8 mouse cellular contexts compared by ENCODE assay signal in genomic region chrX:7572466-7572865, GRCm38 (mm10). TPM values are rescaled to one million over a fixed set of nuclear protein-coding genes. Genes with fewer than 3 reads are reported as not detected.
DNase-seq lines count a peak whose midpoint lies in the region; ATAC-seq and TF ChIP-seq lines count a peak whose summit lies in the region.

No protein-coding gene starts in this region.

- H3K36me3 ChIP-seq in limb, embryonic 12.5 days: no peaks in the 10 kb centered on the region
- H3K36me3 ChIP-seq in limb, embryonic 10.5 days: no peaks in the 10 kb centered on the region
- H3K36me3 ChIP-seq in MEL (ENCODE audit: control insufficient read depth in 1 of 2, insufficient read depth in 2 of 2, low read length in 2 of 2): peaks cover 0 to 21% of the 10 kb centered on the region in 2 experiments; a peak in 2 of 4 replicates
- no peaks in the 10 kb centered on the region for H3K36me3 ChIP-seq in hindbrain, embryonic 14.5 days (replicated peaks; ENCODE audit: control insufficient read depth, insufficient read depth)
- H3K36me3 ChIP-seq in midbrain, embryonic 16.5 days (ENCODE audit: control insufficient read depth, insufficient read depth, low read length): no peaks in the 10 kb centered on the region

- no peaks in the 10 kb centered on the region for H3K27me3 ChIP-seq in limb, embryonic 12.5 days
- no peaks in the 10 kb centered on the region for H3K27me3 ChIP-seq in limb, embryonic 10.5 days (ENCODE audit: low read depth, poor library complexity, severe bottlenecking)
- no peaks in the 10 kb centered on the region for H3K27me3 ChIP-seq in MEL (ENCODE audit: control insufficient read depth in 1 of 2, insufficient read depth in 2 of 2, low read length in 2 of 2)
- H3K27me3 ChIP-seq in hindbrain, embryonic 14.5 days (ENCODE audit: control insufficient read depth, insufficient read depth, low read length): no peaks in the 10 kb centered on the region
- H3K27me3 ChIP-seq in midbrain, embryonic 16.5 days (ENCODE audit: control insufficient read depth, insufficient read depth, low read depth, low read length): no peaks in the 10 kb centered on the region

- no peak for TF ChIP-seq RAD21 in MEL (IDR thresholded peaks at IDR 0.05; ENCODE audit: low read depth, low read length)

- DNase-seq in limb, embryonic 10.5 days (ENCODE audit: low spot score): no peak
- peak; percentile 62 for DNase-seq in MEL (ENCODE audit: low read depth, low spot score)
- no peak for DNase-seq in hindbrain, embryonic 14.5 days (ENCODE audit: low spot score)
- DNase-seq in urinary bladder, postnatal 4 days (ENCODE audit: low spot score in 2 of 2): no peak
- no peak for DNase-seq in retina, postnatal 1 day
- no peak for DNase-seq in kidney, postnatal 25 days

- peaks cover 12% of the 10 kb centered on the region for H3K4me1 ChIP-seq in limb, embryonic 12.5 days (replicated peaks)
- peaks cover 17% of the 10 kb centered on the region for H3K4me1 ChIP-seq in limb, embryonic 10.5 days
- H3K4me1 ChIP-seq in MEL (ENCODE audit: control insufficient read depth in 1 of 2, insufficient read depth in 2 of 2, low read length in 2 of 2): peaks cover 18 to 45% of the 10 kb centered on the region in 2 experiments
- H3K4me1 ChIP-seq in hindbrain, embryonic 14.5 days (replicated peaks; ENCODE audit: control insufficient read depth, insufficient read depth, low read length): peaks cover 11% of the 10 kb centered on the region
- H3K4me1 ChIP-seq in midbrain, embryonic 16.5 days (ENCODE audit: control insufficient read depth, insufficient read depth, low read length): peaks cover 28% of the 10 kb centered on the region

- peaks cover 14% of the 10 kb centered on the region for H3K79me2 ChIP-seq in MEL (ENCODE audit: control insufficient read depth, insufficient read depth, low read length, poor library complexity)

- H3K4me3 ChIP-seq in limb, embryonic 12.5 days (replicated peaks): 0 out of 2 replicates have a peak overlapping the region, but pooled peaks have one; percentile 58
- no peak overlapping the region; the same call in 1 of the 2 replicates for H3K4me3 ChIP-seq in limb, embryonic 10.5 days
- peak overlapping the region; percentile 78 to 95 for H3K4me3 ChIP-seq in MEL (ENCODE audit: control insufficient read depth in 1 of 2, insufficient read depth in 1 of 2, low read depth in 2 of 2, low read length in 2 of 2)
- H3K4me3 ChIP-seq in hindbrain, embryonic 14.5 days (replicated peaks; ENCODE audit: low read length): no peak overlapping the region
- no peak overlapping the region for H3K4me3 ChIP-seq in midbrain, embryonic 16.5 days (ENCODE audit: low read depth, low read length)

- TF ChIP-seq CTCF in MEL (IDR thresholded peaks at IDR 0.05 in 2 of 3, conservative IDR thresholded peaks at IDR 0.05 in 1 of 3; ENCODE audit: control insufficient read depth in 1 of 3, insufficient read depth in 1 of 3, low read depth in 2 of 3, low read length in 3 of 3, poor library complexity in 1 of 3, severe bottlenecking in 1 of 3): no peak

- H3K9me3 ChIP-seq in limb, embryonic 12.5 days: 0 out of 2 replicates have a peak, but pooled peaks cover 4% of the 10 kb centered on the region
- no peaks in the 10 kb centered on the region for H3K9me3 ChIP-seq in limb, embryonic 10.5 days (replicated peaks)
- no peaks in the 10 kb centered on the region for H3K9me3 ChIP-seq in MEL (replicated peaks; ENCODE audit: insufficient read depth, low read length)
- no peaks in the 10 kb centered on the region for H3K9me3 ChIP-seq in hindbrain, embryonic 14.5 days (ENCODE audit: control insufficient read depth, low read length)
- H3K9me3 ChIP-seq in midbrain, embryonic 16.5 days (replicated peaks; ENCODE audit: control insufficient read depth, low read length, poor library complexity, severe bottlenecking): no peaks in the 10 kb centered on the region

- no peak overlapping the region for H3K27ac ChIP-seq in limb, embryonic 12.5 days
- no peak overlapping the region for H3K27ac ChIP-seq in limb, embryonic 10.5 days
- H3K27ac ChIP-seq in MEL (ENCODE audit: control insufficient read depth, low read depth, low read length): peak overlapping the region; percentile 69
- no peak overlapping the region for H3K27ac ChIP-seq in hindbrain, embryonic 14.5 days
- H3K27ac ChIP-seq in midbrain, embryonic 16.5 days (ENCODE audit: low read length): no peak overlapping the region

- WGBS in limb, embryonic 12.5 days: 90% methylated on average over 10 of the region's 10 CpGs
- 84% methylated on average over 10 of the region's 10 CpGs for WGBS in limb, embryonic 10.5 days
- WGBS in hindbrain, embryonic 14.5 days: 90% methylated on average over 10 of the region's 10 CpGs
- 90% methylated on average over 10 of the region's 10 CpGs for WGBS in midbrain, embryonic 16.5 days

- no peak; a peak in 1 of 4 replicates for TF ChIP-seq POLR2A in MEL (IDR thresholded peaks at IDR 0.05; ENCODE audit: control insufficient read depth in 1 of 2, insufficient read depth in 1 of 2, low read depth in 1 of 2, low read length in 2 of 2, poor library complexity in 1 of 2)

- H3K9ac ChIP-seq in limb, embryonic 12.5 days (replicated peaks): no peak overlapping the region
- H3K9ac ChIP-seq in MEL (ENCODE audit: control insufficient read depth, low read depth, low read length, poor library complexity, severe bottlenecking): peak overlapping the region; percentile 97
- H3K9ac ChIP-seq in hindbrain, embryonic 14.5 days: no peak overlapping the region
- no peak overlapping the region for H3K9ac ChIP-seq in midbrain, embryonic 16.5 days (ENCODE audit: low read depth, low read length)

- ATAC-seq in limb, embryonic 12.5 days (ENCODE audit: insufficient number of reproducible peaks, insufficient read depth, low FRiP score, low TSS enrichment, low read depth): no peak
- no peak for ATAC-seq in hindbrain, embryonic 14.5 days (ENCODE audit: low FRiP score)
- no peak for ATAC-seq in midbrain, embryonic 16.5 days

- peak overlapping the region; percentile 62; the same call in 1 of the 2 replicates for H3K4me2 ChIP-seq in limb, embryonic 12.5 days
- peak overlapping the region; percentile 61 for H3K4me2 ChIP-seq in hindbrain, embryonic 14.5 days (replicated peaks)
- H3K4me2 ChIP-seq in midbrain, embryonic 16.5 days (ENCODE audit: low read length): peak overlapping the region; percentile 58; the same call in 1 of the 2 replicates

- TF ChIP-seq EP300 in MEL (IDR thresholded peaks at IDR 0.05; ENCODE audit: low read depth in 1 of 2, low read length in 2 of 2): no peak

TF ChIP-seq in MEL, 35 proteins besides CTCF, POLR2A, EP300 and RAD21 (continues in another document):
- no peak for TF ChIP-seq GABPA (IDR thresholded peaks at IDR 0.05; ENCODE audit: low read depth, low read length)
- peak; percentile 21; the same call in 1 of the 2 replicates for TF ChIP-seq GATA1 (IDR thresholded peaks at IDR 0.05; ENCODE audit: low read depth, low read length)
- no peak for TF ChIP-seq SMC3 (IDR thresholded peaks at IDR 0.05; ENCODE audit: low read depth, low read length)
- TF ChIP-seq NRF1 (IDR thresholded peaks at IDR 0.05; ENCODE audit: insufficient read depth, low read depth, low read length, poor library complexity, severe bottlenecking): no peak
- no peak; the same call in 1 of the 2 replicates for TF ChIP-seq ZNF384 (IDR thresholded peaks at IDR 0.05; ENCODE audit: low read depth, low read length)
- TF ChIP-seq POLR2AphosphoS2 (IDR thresholded peaks at IDR 0.05; ENCODE audit: low read length): peak; percentile 62; the same call in 1 of the 2 replicates
- TF ChIP-seq ZC3H11A (IDR thresholded peaks at IDR 0.05; ENCODE audit: low read depth, low read length): no peak

RNA-seq across cellular contexts. Expression of gene Foxp3, which starts 1.0 kb away (rescaled TPM):
- polyA plus RNA-seq in limb, embryonic 12.5 days (2016; fragmentation: Nextera tagmentation; extraction: Ambion mirVana): 0.06 TPM in 1 of 2 replicates, not detected in the other
- polyA plus RNA-seq in limb, embryonic 10.5 days (2016; fragmentation: Nextera tagmentation; extraction: Ambion mirVana): 0.05 and 0.06 TPM in 2 replicates
- total RNA-seq in MEL (2012; rRNA removed): 0.36 and 0.42 TPM in 2 replicates
- under 1 TPM in 1 of 2 experiments, not detected in 1; 0.31 TPM for polyA plus RNA-seq in MEL (2012; ENCODE audit: insufficient read depth in 1 of 2, insufficient read length in 2 of 2, low read depth in 1 of 2, low replicate concordance in 2 of 2, missing spikeins in 1 of 2)
- polyA plus RNA-seq in hindbrain, embryonic 14.5 days (2014; fragmentation: Nextera tagmentation; extraction: Ambion mirVana): 0.09 and 0.25 TPM in 2 replicates
- polyA plus RNA-seq in midbrain, embryonic 16.5 days (2015; fragmentation: Nextera tagmentation; extraction: Ambion mirVana): 0.15 TPM in 1 of 2 replicates, not detected in the other

RNA-seq across cellular contexts. Expression of gene Ppp1r3f, which starts 1.6 kb away (rescaled TPM):
- polyA plus RNA-seq in limb, embryonic 12.5 days (2016; fragmentation: Nextera tagmentation; extraction: Ambion mirVana): 1.9 and 2.4 TPM in 2 replicates
- 1.3 and 1.5 TPM in 2 replicates for polyA plus RNA-seq in limb, embryonic 10.5 days (2016; fragmentation: Nextera tagmentation; extraction: Ambion mirVana)
- 1.6 and 1.7 TPM in 2 replicates for total RNA-seq in MEL (2012; rRNA removed)
- polyA plus RNA-seq in MEL (2012; ENCODE audit: insufficient read depth in 1 of 2, insufficient read length in 2 of 2, low read depth in 1 of 2, low replicate concordance in 2 of 2, missing spikeins in 1 of 2): 1 to 10 TPM in 1 of 2 experiments, not detected in 1; 2.0 TPM
- polyA plus RNA-seq in hindbrain, embryonic 14.5 days (2014; fragmentation: Nextera tagmentation; extraction: Ambion mirVana): 5.0 and 7.5 TPM in 2 replicates
- polyA plus RNA-seq in midbrain, embryonic 16.5 days (2015; fragmentation: Nextera tagmentation; extraction: Ambion mirVana): 7.6 and 7.8 TPM in 2 replicates

RNA-seq across cellular contexts. Expression of gene Ccdc22, which starts 32.9 kb away (rescaled TPM):
- polyA plus RNA-seq in limb, embryonic 12.5 days (2016; fragmentation: Nextera tagmentation; extraction: Ambion mirVana): 31.2 and 32.8 TPM in 2 replicates
- 36.5 and 37.9 TPM in 2 replicates for polyA plus RNA-seq in limb, embryonic 10.5 days (2016; fragmentation: Nextera tagmentation; extraction: Ambion mirVana)
- 36.1 and 37.8 TPM in 2 replicates for total RNA-seq in MEL (2012; rRNA removed)
- polyA plus RNA-seq in MEL (2012; ENCODE audit: insufficient read depth in 1 of 2, insufficient read length in 2 of 2, low read depth in 1 of 2, low replicate concordance in 2 of 2, missing spikeins in 1 of 2): 10 to 100 TPM in 1 of 2 experiments, not detected in 1; 37.9 TPM
- polyA plus RNA-seq in hindbrain, embryonic 14.5 days (2014; fragmentation: Nextera tagmentation; extraction: Ambion mirVana): 26.6 and 28.0 TPM in 2 replicates
- polyA plus RNA-seq in midbrain, embryonic 16.5 days (2015; fragmentation: Nextera tagmentation; extraction: Ambion mirVana): 29.8 and 30.9 TPM in 2 replicates

RNA-seq across cellular contexts. Expression of gene Cacna1f, which starts 34.4 kb away (rescaled TPM):
- not detected in 2 replicates for polyA plus RNA-seq in limb, embryonic 12.5 days (2016; fragmentation: Nextera tagmentation; extraction: Ambion mirVana)
- polyA plus RNA-seq in limb, embryonic 10.5 days (2016; fragmentation: Nextera tagmentation; extraction: Ambion mirVana): not detected in 2 replicates
- total RNA-seq in MEL (2012; rRNA removed): 0.03 TPM in 1 of 2 replicates, not detected in the other
- under 1 TPM in 1 of 2 experiments, not detected in 1; 0.17 TPM for polyA plus RNA-seq in MEL (2012; ENCODE audit: insufficient read depth in 1 of 2, insufficient read length in 2 of 2, low read depth in 1 of 2, low replicate concordance in 2 of 2, missing spikeins in 1 of 2)
- 0.21 TPM in 1 of 2 replicates, not detected in the other for polyA plus RNA-seq in hindbrain, embryonic 14.5 days (2014; fragmentation: Nextera tagmentation; extraction: Ambion mirVana)
- 0.22 and 0.49 TPM in 2 replicates for polyA plus RNA-seq in midbrain, embryonic 16.5 days (2015; fragmentation: Nextera tagmentation; extraction: Ambion mirVana)

Comparison
In these comparisons a context has a peak if more than half of its experiments do, and no peak if none do; other contexts are left out.
1. H3K4me3 ChIP-seq: peak in limb, embryonic 12.5 days (single experiment) and MEL (2 of 2); none in limb, embryonic 10.5 days (single experiment), hindbrain, embryonic 14.5 days (single experiment) and midbrain, embryonic 16.5 days (single experiment).
2. Peak in every context shown above with its lines, with median percentiles within 50 percentile points of each other: H3K4me2 ChIP-seq.